Mouse (Mus musculus): ENCODE measurements around the gene Cep57.

The Cep57 gene

DNA sequence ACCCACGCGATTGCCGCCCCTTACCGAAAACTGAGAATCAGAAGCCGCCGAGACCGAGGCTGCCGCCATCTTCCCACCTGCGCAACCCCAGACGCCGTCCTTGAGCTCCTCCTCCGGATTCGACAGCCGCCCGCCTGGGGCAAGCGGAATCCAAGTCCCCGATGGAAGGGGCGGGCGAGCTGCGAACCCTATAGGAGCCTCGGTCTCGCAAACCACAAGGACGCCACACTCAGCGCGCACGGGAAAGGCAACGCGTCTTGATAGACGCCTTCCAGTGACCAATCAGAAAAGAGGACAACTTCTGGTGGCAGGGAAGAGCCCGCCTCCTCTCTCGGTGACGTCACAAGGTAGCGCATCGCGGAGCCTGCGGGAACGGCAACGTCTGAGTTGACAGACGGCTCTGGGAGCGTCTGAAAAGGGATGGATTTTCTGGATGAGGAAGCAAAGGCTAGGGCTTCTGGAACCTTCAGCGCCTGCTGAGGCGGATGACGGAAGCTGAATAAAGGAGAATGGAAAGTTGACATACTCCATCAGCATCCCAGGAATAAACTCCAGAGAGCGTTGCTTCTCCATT is at the start of gene Cep57:
Gene Cep57, minus strand, starts transcription at position 276 of the 574 bp plus-strand sequence.
- DNase-seq: peak; percentile 98

DNA sequence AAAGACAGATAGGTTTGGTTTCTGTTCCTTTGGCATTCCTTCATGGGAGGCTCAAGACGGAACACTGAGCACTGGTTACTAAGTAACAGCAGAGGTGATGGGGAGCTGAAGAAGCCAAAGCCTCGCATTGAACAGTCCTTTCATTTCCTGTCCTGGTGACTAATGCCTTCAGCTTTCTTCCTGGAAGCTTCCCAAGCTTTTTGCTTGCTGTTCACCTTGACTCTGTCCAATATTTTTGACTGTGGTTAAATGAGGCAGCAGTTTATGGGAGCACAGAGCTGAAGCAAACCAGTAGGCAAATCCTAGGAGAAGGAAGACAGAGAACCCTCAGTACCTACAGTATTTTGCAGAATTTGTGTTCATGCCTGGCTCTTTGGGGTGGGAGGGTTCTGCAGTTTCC is 48.4 kb upstream of the Cep57 start:
- DNase-seq: no peak

DNA sequence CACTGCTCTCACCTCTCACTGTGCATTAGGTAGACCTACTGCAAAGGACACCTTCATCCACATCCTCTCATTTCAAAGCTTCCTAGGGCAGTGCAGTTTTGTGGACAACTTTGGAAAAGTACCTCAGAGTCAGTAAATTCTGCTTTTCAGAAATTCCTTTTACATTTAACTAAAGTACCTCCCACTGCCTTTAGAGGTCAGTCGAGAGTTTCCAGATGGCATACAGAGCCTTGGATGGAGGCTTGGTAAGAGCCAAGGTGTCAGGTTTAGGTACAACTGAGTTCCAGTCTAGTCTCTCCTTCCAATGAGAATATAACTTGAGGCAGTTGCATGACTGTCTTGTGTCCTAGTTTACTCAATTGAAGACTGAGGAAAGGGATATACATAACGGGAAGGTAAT is 47.5 kb upstream of the Cep57 start:
- no peak for DNase-seq

DNA sequence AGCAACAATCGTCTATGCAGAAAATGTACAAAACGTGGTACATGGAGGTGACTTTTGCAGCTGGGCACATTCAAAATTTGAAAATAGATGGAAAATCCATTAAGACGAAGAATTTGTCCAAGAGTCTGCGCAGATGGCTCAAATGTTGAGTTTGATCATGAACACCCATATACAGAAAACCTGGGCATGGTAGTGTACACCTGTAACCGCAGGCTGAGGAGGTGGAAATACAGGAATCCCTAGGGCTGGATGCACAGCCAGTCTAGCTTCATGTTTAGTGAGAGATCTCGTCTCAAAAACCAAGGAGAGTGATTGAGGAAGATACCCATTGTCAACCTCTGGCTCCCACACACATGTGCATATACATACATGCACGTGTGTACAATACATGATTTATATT is 44.7 kb upstream of the Cep57 start:
- DNase-seq: no peak

DNA sequence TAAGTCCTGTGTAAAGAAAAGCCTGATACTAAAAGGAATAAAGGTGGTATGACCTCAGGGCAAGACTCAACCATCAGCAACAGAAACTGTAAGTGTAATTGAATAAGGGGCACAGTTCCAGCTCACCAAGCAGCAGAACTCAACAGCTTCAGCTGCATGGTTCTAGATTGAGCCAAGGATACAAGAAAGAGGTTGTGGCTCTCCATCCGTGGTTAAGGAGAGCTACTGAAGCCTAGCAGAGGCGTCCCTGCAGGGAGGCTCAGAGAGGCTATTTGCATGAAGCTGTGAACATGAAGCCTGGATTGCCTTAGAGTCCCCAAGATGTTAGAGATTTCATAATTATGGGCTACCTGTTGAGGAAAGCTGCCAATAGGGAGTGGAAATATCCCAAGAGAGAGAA is 40.7 kb upstream of the Cep57 start:
- no peak for DNase-seq

DNA sequence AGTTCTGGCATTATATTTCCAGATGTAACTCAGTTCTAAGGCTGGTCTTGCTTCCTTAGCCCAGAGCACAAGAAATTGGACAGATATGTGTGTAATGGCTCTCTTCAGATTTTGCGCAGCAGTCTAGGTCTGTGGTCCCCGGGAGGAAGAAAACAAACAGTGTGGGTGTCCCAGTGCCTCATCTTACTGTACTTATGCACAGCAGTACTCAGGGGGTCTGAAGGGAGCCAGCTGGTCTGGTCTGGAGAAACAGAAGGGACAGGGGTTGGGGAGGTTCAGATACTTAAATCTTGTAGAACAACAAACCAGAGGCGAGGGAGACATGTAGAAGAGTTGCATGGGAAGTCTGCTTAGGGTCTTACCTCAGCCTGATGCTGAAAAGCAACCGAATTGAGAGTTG is 29.9 kb upstream of the Cep57 start:
- DNase-seq: no peak

DNA sequence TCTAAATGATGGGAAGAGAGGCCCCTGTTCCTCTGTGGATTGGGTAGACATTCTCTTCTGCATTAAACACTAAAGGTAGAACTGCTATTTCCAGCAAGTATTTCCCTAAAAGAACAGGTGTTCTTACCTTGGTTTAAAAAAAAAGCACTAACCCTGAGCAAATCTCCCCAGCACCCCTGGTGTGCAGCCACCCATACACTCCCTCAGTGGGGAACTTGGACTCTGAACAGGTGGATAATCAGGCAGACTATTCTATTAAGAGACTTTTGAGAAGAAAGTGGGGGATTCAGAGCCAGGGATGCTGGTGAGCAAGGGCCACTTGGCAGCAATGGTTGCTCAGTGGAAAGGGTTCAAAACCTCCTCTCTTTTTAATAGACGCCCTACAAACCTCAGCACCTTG is 29.3 kb upstream of the Cep57 start:
- DNase-seq: no peak

DNA sequence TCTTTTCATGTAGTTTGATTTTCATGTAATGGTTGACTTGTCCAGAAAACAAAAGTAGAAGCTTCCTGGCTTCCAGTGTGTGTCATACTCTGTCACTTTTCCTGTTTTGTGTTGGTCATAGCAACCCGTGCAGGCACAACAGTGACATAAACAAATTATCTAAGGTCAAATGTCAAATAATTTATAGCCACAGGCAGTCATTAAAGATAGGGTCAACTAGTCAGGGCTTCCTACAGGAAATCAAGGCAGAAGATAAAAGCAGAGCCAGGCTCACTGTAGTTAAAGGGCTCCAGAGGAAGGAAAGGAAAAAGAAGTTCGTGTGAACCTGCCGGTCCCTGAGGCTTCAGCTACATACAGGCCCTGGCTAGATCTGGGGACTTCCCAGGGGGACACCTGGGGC is 27.0 kb upstream of the Cep57 start:
- no peak for DNase-seq

DNA sequence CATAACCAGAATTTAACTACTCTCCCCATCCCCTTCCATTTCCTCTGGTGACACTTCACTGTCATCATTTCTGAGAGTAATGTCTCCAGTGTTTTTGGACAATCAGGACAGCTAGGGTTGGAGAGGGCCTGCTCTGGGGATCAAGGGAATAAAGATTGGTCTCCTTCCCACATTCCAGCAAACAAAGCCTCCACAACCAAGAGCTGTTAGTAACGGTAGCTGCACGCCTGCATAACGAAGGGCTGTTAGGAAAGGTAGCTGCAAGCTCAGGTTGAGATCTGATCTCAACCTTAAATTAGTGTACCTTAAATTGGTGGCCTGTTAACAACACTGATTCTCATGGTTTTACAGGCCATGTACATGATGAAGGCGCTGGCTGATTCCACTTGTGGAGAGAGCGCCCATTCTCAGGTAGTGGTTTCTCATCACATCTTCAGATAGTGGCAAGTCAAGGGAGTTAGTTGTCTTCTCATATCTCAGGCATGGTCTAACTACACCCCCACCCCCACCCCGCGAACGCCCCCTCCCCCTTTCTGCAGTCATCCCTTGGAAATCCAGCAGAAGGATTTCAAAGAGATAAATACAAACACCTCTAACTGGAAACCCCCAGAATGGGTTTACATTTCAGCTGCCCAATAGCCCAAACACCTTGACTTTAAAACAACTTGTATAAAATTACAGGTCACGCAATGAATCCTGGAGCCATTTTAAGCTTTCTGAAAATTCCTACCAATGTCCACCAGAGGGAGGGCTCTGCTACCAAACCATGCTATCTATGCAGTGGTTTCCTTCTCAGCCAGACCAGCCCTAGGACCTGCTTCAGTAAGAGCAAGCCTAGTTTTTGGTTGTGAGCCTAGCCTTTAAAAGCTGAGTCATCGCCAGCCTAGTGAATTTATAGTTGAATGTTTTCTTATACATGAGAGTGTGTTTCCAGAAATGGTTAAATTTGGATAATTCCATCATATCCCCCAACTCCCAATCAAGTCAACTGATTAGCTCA is 21.9 kb upstream of the Cep57 start:
- DNase-seq: no peak

DNA sequence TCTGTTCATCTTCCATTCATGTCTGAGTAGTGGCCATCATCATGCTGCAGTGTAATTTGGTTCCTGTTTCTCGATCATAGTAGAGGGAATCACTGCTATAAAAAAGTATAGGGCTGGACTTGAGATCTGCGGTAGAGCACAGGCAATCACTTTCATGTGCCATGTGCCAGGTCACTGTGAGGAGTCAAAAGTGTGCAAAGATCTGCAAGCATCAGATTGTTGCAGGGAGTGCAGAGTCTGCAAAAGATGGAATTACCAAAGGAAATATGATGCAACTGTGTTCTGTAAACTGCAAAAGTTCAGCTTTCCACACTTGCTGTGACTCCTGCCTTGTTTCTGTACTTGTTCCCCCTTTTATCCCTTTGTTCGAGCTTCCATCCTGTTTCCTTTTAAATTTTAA is 20.7 kb upstream of the Cep57 start:
- no peak for DNase-seq

DNA sequence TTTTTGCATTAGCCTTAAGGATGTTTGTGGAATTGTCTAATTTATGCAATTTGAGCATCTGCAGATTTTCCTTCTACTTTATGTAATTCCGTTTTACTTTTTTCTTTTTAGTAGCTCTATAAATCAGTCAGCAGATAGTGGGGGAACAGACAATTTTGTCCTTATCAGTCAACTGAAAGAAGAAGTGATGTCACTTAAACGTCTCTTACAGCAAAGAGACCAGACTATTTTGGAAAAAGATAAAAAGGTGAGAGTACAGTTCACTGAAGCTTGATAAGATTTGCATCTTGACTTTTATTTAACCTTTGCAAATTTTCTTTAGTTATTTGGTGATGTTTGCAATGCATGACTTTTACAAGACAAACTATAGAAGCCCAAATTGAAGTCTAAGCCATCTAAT is 9.8 kb upstream of the Cep57 start:
- DNase-seq: no peak

DNA sequence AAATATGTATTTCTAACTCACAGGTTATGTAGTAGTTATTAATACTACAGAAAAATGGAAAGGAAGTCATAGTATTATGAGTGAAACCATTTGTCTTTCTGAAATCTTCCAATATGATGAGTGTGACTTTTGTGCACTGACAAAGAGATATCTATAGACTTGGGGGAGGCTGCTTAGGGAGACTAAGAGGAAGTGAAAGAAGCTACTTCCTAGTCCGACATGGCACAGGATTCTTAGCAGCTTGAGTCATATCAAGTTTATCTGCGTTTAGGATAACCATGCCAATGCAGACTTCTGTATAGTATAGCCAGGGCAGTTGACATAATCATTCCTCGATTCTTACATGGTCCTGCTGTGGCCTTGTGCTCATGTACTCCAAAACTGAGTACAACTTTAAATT is 8.3 kb upstream of the Cep57 start:
- DNase-seq: no peak

DNA sequence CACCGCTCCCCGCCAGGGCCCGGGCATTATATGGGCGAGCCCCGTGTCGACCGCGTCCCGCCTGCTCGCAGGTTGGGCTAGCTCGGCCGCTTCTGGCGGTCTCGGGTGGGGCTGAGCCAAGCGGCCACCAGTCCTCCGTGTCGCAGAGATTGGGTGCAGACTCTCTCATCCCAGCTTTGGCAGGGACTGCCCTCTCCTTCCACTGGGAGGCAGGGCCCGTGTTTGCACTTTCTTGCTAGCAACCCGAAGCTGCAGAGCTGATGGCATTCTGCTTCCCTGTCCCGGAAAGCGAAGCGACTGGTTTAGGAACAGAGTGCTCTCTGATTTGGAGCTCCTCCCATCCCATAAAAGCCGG is 1.2 kb upstream of the Cep57 start:
- no peak for DNase-seq

DNA sequence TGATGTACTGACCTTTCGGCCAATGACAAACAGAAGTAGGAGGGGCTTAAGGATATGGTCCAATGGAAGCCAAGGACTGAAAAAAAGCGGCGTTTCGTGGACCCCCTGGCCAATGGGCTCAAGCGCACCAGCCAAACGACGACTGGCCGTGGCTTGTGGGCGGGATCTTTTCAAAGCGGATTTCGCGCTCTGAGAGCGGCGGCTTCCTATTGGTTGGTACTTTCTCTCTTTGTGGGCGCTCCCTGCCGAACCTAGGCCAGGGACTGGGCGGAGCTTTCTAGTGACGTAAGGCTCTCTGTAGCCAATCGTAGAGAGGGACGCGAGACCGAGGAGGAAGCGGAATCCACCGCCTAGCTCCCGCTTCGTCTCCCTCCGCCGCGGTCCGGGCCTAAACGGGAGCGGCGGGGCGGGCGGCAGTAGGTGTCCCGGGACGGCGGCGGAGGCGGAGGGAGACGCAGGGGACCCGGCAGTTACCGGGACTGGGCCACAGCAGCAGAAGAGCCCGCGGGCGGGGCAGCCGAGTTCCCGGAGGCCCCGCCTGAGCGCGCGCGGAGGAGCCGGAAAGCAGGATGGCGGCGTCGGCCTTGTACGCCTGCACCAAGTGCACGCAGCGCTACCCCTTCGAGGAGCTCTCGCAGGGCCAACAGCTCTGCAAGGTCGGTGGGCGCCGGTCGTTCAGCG is 639 bp upstream of the Cep57 start, which contains the start of gene Fam76b:
Gene Fam76b, plus strand, starts transcription at position 311 of the 681 bp plus-strand sequence.
- DNase-seq: peak; percentile 100

DNA sequence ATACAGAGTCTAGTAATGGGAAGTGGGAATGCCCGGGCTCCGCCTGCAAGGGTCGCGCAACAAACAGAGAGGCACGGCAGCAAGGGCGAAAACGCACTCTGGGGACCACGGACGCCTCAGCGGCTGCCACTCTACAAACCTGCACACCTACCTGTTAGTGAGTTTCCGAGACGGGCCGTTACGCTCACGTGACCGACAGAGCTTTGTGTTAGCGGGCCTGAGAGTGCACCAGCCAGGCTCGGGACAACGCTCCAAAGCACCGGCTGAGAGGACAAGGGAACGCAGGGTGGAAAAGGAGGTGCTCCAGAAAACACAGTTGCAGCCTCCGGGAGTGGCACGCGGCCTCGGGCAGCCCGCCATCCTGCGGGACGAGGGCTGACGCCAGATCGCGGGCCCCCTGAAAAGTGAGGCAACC is 509 bp downstream of the Cep57 start:
- no peak for DNase-seq

DNA sequence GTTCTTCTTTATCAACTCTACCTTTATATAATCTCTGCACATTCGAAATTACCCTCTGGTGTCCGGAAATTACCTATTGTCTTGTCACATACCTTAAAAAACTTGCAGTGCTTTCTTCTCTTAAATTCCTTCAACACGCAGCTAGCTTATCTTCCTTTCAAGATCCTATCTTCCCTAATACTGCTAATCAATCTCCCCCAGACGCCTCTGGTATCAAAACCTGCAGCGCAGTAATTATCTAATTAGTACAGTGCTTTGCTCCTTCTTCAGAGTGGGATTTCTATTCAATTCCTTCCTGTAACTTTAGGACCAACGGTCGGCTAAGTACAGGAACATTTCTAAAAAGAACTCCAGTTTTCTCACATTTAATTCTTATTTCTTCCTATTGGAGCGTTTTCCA is 1.0 kb downstream of the Cep57 start:
- no peak for DNase-seq

DNA sequence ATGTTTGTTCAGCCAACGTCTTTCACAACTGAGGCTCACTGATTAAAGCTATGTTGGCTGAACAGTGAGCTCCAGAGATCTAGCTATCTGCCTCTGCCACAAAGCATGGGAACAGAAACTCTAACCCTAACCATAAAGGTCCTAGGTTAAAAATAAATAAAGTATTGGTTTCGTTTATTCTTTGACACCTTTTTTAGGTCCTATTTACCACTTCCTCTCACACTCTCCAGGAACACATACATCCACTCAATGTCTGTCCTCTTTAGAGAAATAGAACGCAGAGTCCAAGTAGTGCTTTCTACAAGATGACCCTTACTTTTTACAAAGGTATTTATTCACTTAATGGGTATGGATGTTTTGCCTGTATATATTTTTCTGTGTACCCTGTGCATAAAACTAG is 6.1 kb downstream of the Cep57 start:
- DNase-seq: no peak

DNA sequence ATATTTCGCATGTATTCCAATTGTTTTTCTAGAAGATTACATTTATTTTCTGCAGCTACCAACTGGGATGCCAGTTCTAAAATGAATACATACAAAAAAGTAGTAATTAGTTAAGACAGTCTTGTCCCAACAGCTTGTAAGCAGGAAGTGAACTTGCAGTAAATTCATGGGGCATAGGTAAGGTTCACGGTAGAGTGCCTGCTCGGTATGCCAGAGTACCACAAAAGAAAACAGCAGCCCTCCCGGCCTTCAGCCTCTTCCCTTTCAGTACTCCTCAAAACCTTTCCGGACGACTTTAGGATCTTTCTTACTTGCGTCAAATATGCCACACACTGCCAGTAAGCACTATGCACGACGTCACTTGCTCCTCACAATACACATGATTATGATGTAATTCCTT is 8.5 kb downstream of the Cep57 start:
- DNase-seq: no peak

DNA sequence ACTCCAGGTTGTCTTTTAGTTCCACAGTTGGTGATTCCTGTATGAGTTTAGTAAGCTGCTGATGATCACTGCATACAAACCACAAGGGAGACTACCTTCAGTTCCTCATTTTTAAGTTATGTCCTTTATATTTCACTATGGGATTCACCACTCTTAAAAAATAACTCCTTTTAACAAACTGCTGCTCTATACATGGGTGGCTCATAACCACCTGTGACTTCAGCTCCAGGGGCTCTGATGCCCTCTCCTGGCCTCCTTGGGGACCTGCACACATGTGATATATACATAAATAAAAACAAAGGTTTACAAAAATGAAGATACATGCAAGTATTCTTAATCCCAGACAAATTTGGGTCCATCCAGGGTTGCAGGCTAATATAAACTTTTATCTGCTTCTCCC is 17.0 kb downstream of the Cep57 start:
- no peak for DNase-seq

DNA sequence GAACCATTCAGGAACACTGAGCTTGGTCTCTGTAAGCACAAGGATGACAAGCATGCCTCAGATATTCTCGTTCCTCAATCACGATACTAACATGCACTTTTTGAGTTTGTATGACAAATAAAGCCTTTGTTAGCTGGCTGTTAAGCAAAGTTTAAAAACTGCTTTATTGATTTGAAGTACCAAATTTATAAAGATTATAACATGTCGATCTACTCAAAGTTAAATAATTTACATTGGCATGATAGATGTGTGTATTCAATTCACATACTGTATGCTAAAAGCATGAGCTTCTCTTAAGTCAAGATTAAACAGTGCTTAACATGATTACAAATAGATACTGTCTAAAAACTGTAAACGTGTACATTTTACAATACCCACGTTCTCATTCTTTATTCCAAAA is 19.2 kb downstream of the Cep57 start:
- DNase-seq: no peak

DNA sequence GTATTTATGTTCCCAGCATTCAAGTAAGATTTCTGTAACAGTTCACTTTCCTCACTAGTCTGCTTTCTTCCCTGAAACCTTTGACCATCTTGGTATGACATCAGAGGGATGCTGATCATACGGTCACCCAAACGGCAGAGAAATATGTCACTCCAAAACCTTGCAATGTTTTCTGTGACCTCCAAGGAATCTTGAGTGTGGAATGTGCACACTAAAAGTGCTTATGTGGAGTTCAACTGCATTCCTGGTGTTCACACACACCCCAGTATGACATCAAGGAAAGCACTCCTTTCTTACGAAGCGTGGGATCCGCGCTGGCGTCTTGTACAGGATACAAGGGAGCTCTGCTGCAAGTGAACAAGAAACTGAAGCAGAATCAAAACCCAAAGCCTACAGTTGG is 20.1 kb downstream of the Cep57 start:
- no peak for DNase-seq

DNA sequence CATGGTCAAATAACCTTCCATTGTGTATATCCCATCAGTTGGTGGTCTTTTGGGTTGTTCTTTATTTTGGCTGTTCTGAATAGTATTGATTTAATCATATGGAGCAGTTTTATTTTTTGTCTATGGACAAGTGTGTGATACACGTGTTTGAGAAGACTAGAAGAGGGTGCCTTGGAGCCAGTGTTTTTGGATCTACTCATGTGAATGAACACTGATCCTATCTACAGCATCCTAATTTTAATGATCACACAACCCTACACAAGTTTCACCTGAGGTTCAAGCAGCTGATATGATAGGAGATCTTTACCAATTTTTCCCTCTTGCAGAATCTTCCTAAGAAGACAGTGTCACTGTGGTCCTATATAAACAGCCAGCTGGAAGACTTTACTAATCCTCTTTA is 22.4 kb downstream of the Cep57 start:
- no peak for DNase-seq

DNA sequence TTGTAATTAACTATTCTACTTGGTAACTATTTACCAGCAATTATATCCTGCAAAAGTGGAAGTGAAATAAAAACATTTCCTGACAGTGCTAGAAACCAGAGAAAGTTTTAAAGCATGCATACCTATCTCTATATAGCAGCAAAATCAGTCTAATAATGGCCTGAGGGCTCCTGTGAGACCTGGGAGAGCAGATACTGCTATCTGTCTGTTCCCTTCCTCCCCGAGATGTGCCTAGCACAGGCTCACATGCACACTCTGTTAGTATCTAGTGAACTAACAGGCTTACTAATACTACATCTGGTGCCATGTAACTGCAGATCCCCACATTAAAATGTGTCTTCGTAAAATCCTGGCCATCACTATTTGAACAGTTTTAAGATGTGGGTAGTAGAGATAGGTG is 32.2 kb downstream of the Cep57 start:
- no peak for DNase-seq

DNA sequence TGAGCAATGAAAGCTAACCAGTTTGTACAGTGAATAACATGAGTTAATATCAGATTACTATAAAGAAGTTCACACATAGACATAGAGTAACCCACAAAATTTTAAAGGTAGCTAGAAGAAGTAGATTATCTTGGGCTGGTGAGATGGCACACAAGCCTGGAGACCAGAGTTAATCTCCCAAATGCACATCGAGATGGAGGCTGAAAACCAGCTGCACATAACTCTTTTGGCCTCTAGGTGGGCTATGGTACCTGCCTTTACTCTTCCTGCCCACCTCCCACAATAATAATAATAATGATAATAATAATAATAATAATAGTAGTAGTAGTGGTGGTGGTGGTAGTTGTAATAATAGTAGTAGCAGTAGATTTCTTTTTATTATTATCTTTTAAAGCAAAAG is 32.6 kb downstream of the Cep57 start:
- DNase-seq: no peak

All from cerebellum, adult 9-11 months (tissue).